Mouse (Mus musculus) midbrain, embryonic 10.5 days (tissue): Measurements from ENCODE around the gene Tmem184b. TPM values are rescaled to one million over a fixed set of nuclear protein-coding genes. Genes with fewer than 3 reads are reported as not detected.
A peak's percentile ranks its signal among the peaks of the same experiment; 100 is the strongest.

ENCODE experiments used
- DNase-seq: peaks from one replicate; pipeline ENCODE4 v3.0.0-alpha.2; 2017; ENCODE audit warnings: low spot score
- H3K27ac ChIP-seq: fragments of 300-500 bp; sonication (generic); replicated peaks from 2 replicates; pipeline ENCODE4 v1.5.1; 2016; ENCODE audit warnings: mild to moderate bottlenecking
- H3K27me3 ChIP-seq: fragments of 300-500 bp; sonication (generic); 2 replicates; pipeline ENCODE4 v1.6.1; 2016; ENCODE audit warnings: low read depth, mild to moderate bottlenecking; ENCODE audit not compliant: poor library complexity, severe bottlenecking
- H3K36me3 ChIP-seq: fragments of 300-500 bp; sonication (generic); 2 replicates; pipeline ENCODE4 v1.6.1; 2016; ENCODE audit warnings: mild to moderate bottlenecking, moderate library complexity
- H3K4me1 ChIP-seq: fragments of 300-500 bp; sonication (generic); 2 replicates; pipeline ENCODE4 v1.6.1; 2016
- H3K4me3 ChIP-seq: fragments of 300-500 bp; sonication (generic); 2 replicates; pipeline ENCODE4 v1.5.1; 2016; ENCODE audit warnings: mild to moderate bottlenecking, moderate library complexity
- H3K9me3 ChIP-seq: fragments of 300-500 bp; sonication (generic); replicated peaks from 2 replicates; pipeline ENCODE4 v1.6.1; 2016; ENCODE audit warnings: mild to moderate bottlenecking
- WGBS: fragments of 180-500 bp; shearing (Covaris S2); methylation state at CpG from one replicate; pipeline ENCODE4 v1.1.7; 2016; 5-methylcytosine and 5-hydroxymethylcytosine counted together
- microRNA counts: library from miRNA; unstranded; fragments of <30 nt; microRNA quantifications from one replicate; lab custom pipeline; 2017
- microRNA-seq: library from miRNA; unstranded; fragments of <30 nt; microRNA quantifications from one replicate; pipeline ENCODE4, GENCODE M21; 2017
- polyA plus RNA-seq: library from polyadenylated mRNA; unstranded; fragments of >200 nt; fragmentation: Nextera tagmentation; extraction: Ambion mirVana; gene quantifications from 2 replicates; pipeline ENCODE4 v1.2.1, GENCODE M21; 2016

The Tmem184b gene
- polyA plus RNA-seq, 1 experiment from 2014 or later = 56.3 TPM

- Histone ChIP-seq H3K4me3 (no peak overlapping the region), H3K36me3 (no peaks in the 10 kb centered on the region), H3K9me3 (no peaks in the 10 kb centered on the region), H3K27me3 (no peaks in the 10 kb centered on the region), H3K27ac (peak overlapping the region; percentile 57), H3K4me1 (peaks cover 51% of the 10 kb centered on the region)
- no peak for DNase-seq
- 81% methylated on average over 6 of the region's 6 CpGs for WGBS
Observed at GRCm38 (mm10) chr15:79322991-79323790, 80.2 kb downstream of the Tmem184b start.

- peaks cover 3% of the 10 kb centered on the region for H3K36me3 ChIP-seq
- DNase-seq = no peak
- H3K4me1 ChIP-seq = peaks cover 46% of the 10 kb centered on the region
- H3K27ac ChIP-seq = peak overlapping the region; percentile 30; the same call in 1 of the 2 replicates
- H3K9me3 ChIP-seq = no peaks in the 10 kb centered on the region
- no peak overlapping the region for H3K4me3 ChIP-seq
- WGBS = 84% methylated on average over 11 of the region's 11 CpGs
- H3K27me3 ChIP-seq = no peaks in the 10 kb centered on the region
Observed at GRCm38 (mm10) chr15:79322281-79322990, 80.9 kb downstream of the Tmem184b start.

GRCm38 (mm10) chr15:79321733-79322190, 81.6 kb downstream of the Tmem184b start:
- H3K4me3 ChIP-seq = no peak overlapping the region
- 85% methylated on average over 5 of the region's 5 CpGs for WGBS
- H3K36me3 ChIP-seq = peaks cover 7% of the 10 kb centered on the region
- H3K9me3 ChIP-seq = no peaks in the 10 kb centered on the region
- no peak overlapping the region for H3K27ac ChIP-seq
- peaks cover 40% of the 10 kb centered on the region for H3K4me1 ChIP-seq
- no peaks in the 10 kb centered on the region for H3K27me3 ChIP-seq
- no peak for DNase-seq

- H3K9me3 ChIP-seq = no peaks in the 10 kb centered on the region
- WGBS = 81% methylated on average over 8 of the region's 8 CpGs
- peaks cover 35% of the 10 kb centered on the region for H3K36me3 ChIP-seq
- H3K27ac ChIP-seq = no peak overlapping the region; the same call in 1 of the 2 replicates
- DNase-seq = no peak
- no peak overlapping the region for H3K4me3 ChIP-seq
- no peaks in the 10 kb centered on the region for H3K4me1 ChIP-seq
- H3K27me3 ChIP-seq = no peaks in the 10 kb centered on the region
Observed at GRCm38 (mm10) chr15:79313848-79314369, 89.5 kb downstream of the Tmem184b start.

MicroRNAs within 50 kb of the gene (microRNA counts, 519-probe panel; counts per million panel counts)
- not detected for microRNA mmu-miR-1943 (lab: Ali Mortazavi, UCI)

Small RNA genes lying within 50 kb of the gene (microRNA-seq; reads per million reads assigned to microRNA genes)
- gene Mir1943 = 3.9 reads per million, percentile 8 among the genes with 10 or more reads in this experiment

Other genes starting within 250 kb of the Tmem184b start
- 0.61 and 2.5 TPM in 2 replicates for gene Sox10, start 238.3 kb downstream of the Tmem184b start, polyA plus RNA-seq
- gene Pick1, start 174.4 kb downstream of the Tmem184b start, polyA plus RNA-seq = 42.1 and 52.2 TPM in 2 replicates
- 0.12 and 0.34 TPM in 2 replicates for gene Gm49486, start 174.2 kb downstream of the Tmem184b start, polyA plus RNA-seq
- gene Slc16a8, start 148.8 kb downstream of the Tmem184b start, polyA plus RNA-seq = 0.06 and 0.14 TPM in 2 replicates
- gene Baiap2l2, start 118.0 kb downstream of the Tmem184b start, polyA plus RNA-seq = 1.1 and 2.4 TPM in 2 replicates
- gene Pla2g6, start 75.2 kb downstream of the Tmem184b start, polyA plus RNA-seq = 20.4 and 26.8 TPM in 2 replicates
- 1.3 TPM in 2 replicates for gene Maff, start 56.9 kb downstream of the Tmem184b start, polyA plus RNA-seq
- 128 and 162 TPM in 2 replicates for gene Csnk1e, start 52.0 kb upstream of the Tmem184b start, polyA plus RNA-seq
- gene Kcnj4, start 101.7 kb upstream of the Tmem184b start, polyA plus RNA-seq = 0.05 TPM in 1 of 2 replicates, not detected in the other
- 15.5 and 24.2 TPM in 2 replicates for gene Kdelr3, start 112.8 kb upstream of the Tmem184b start, polyA plus RNA-seq
- gene Ddx17, start 143.2 kb upstream of the Tmem184b start, polyA plus RNA-seq = 43.5 and 48.1 TPM in 2 replicates
- 1.5 TPM in 2 replicates for gene Dmc1, start 201.5 kb upstream of the Tmem184b start, polyA plus RNA-seq